Mouse (Mus musculus) cerebellum, adult 2 months (tissue): ENCODE measurements around the gene Tmprss6.

Source experiments
- CTCF ChIP-seq: fragments of 200-500 bp; IDR thresholded peaks from 2 replicates; pipeline ENCODE4 v1.5.1; 2011; ENCODE audit warnings: low read depth, mild to moderate bottlenecking, control low read depth, low read length, moderate library complexity, borderline replicate concordance; ENCODE audit not compliant: insufficient read depth
- POLR2A ChIP-seq: fragments of 200-500 bp; IDR thresholded peaks from 2 replicates; pipeline ENCODE4 v1.6.1; 2011; ENCODE audit warnings: low read length, control low read depth, borderline replicate concordance; ENCODE audit not compliant: insufficient read depth

GRCm38 (mm10) chr15:78489906-78490305 lies 21.5 kb upstream of the Tmprss6 start:
- TF ChIP-seq POLR2A = no peak
- no peak for TF ChIP-seq CTCF
